Mouse (Mus musculus) kidney, adult 2 months (tissue): ENCODE results near the gene Usp6nl.

ENCODE experiments used
- CTCF ChIP-seq: fragments of 200-500 bp; conservative IDR thresholded peaks from 2 replicates; pipeline ENCODE4 v1.5.1; 2011; ENCODE audit warnings: low read depth, mild to moderate bottlenecking, control low read depth, low read length, moderate library complexity, mixed read lengths; ENCODE audit not compliant: insufficient read depth, insufficient read length
- POLR2A ChIP-seq: fragments of 200-500 bp; IDR thresholded peaks from one replicate; pipeline ENCODE4 v1.6.1; 2011; ENCODE audit warnings: low read depth, low read length, control low read depth

- TF ChIP-seq CTCF: no peak
- no peak for TF ChIP-seq POLR2A
These were observed 85.2 kb downstream of the Usp6nl start for GRCm38 (mm10) chr2:6407711-6408110.
